Mouse (Mus musculus) lung, adult 2 months (tissue): ENCODE measurements around the gene Micu2. TPM values are rescaled to one million over a fixed set of nuclear protein-coding genes. Genes with fewer than 3 reads are reported as not detected.

Experiments used
- DNase-seq: peaks from one replicate; pipeline ENCODE4 v3.0.0; 2022
- H3K4me1 ChIP-seq: fragments of 200-500 bp; 2 replicates; pipeline ENCODE4 v1.6.1; 2011; ENCODE audit warnings: low read length; ENCODE audit not compliant: control insufficient read depth, insufficient read depth
- H3K4me3 ChIP-seq: fragments of 200-500 bp; replicated peaks from 2 replicates; pipeline ENCODE3; 2011; ENCODE audit warnings: low read depth, mild to moderate bottlenecking, control low read depth, low read length; ENCODE audit errors: extremely low read depth
- CTCF ChIP-seq: fragments of 200-500 bp; IDR thresholded peaks from 2 replicates; pipeline ENCODE4 v1.5.1; 2011; ENCODE audit warnings: mild to moderate bottlenecking, low read length, control low read depth; ENCODE audit not compliant: insufficient read depth
- POLR2A ChIP-seq: fragments of 200-500 bp; IDR thresholded peaks from 2 replicates; pipeline ENCODE4 v1.6.1; 2011; ENCODE audit warnings: low read depth, mild to moderate bottlenecking, control low read depth, low read length, borderline replicate concordance; ENCODE audit errors: extremely low read depth
- WGBS: fragments of 180-500 bp; shearing (Covaris S2); methylation state at CpG from one replicate; pipeline ENCODE4 v1.1.7; 2018; 5-methylcytosine and 5-hydroxymethylcytosine counted together
- polyA plus RNA-seq: library from polyadenylated mRNA; depleted of rRNA; stranded (reverse); fragments of >200 nt; gene quantifications from 2 replicates; pipeline ENCODE4 v1.2.3, GENCODE M21; 2012; rRNA removed

Micu2 gene
- 17.8 and 22.7 TPM in 2 replicates for polyA plus RNA-seq

GRCm38 (mm10) chr14:57998526-57999401 is at the start of gene Micu2:
TSS of gene Micu2 (minus strand) at chr14:57999262.
- Histone ChIP-seq H3K4me3 (peak within 1 kb of the TSS; percentile 73), H3K4me1 (peaks cover 2% of the 10 kb centered on the region; the same call in 1 of the 2 replicates)
- peak; percentile 72 for TF ChIP-seq POLR2A
- no peak for TF ChIP-seq CTCF
- 3% methylated on average over 74 of the region's 76 CpGs for whole genome bisulfite sequencing
- peak; percentile 74 for DNase-seq

GRCm38 (mm10) chr14:58046639-58047284 is 47.7 kb upstream of the Micu2 start:
- TF ChIP-seq POLR2A (no peak), CTCF (no peak)
- DNase-seq, result no peak
- 71% methylated on average over 4 of the region's 4 CpGs for WGBS
- H3K4me1 ChIP-seq, result no peaks in the 10 kb centered on the region
- no peak overlapping the region for H3K4me3 ChIP-seq

- Histone ChIP-seq H3K4me1 (no peaks in the 10 kb centered on the region), H3K4me3 (no peak overlapping the region)
- 55% methylated on average over 6 of the region's 6 CpGs for WGBS
- TF ChIP-seq CTCF (no peak), POLR2A (no peak)
- DNase-seq, result no peak
Measured at GRCm38 (mm10) chr14:58036174-58036573, 37.1 kb upstream of the Micu2 start.

- WGBS, result 9% methylated on average over 8 of the region's 8 CpGs
- Histone ChIP-seq H3K4me1 (no peaks in the 10 kb centered on the region), H3K4me3 (no peak overlapping the region)
- TF ChIP-seq POLR2A (no peak), CTCF (peak; percentile 32)
- peak; percentile 46 for DNase-seq
Measured at GRCm38 (mm10) chr14:58034567-58034966, 35.5 kb upstream of the Micu2 start.

GRCm38 (mm10) chr14:58018869-58019268 is 19.8 kb upstream of the Micu2 start:
- no peak overlapping the region for H3K4me3 ChIP-seq
- 40% methylated on average over 2 of the region's 2 CpGs for WGBS
- no peak for DNase-seq
- TF ChIP-seq POLR2A (no peak), CTCF (peak; percentile 51; the same call in 1 of the 2 replicates)
- no peaks in the 10 kb centered on the region for H3K4me1 ChIP-seq

- WGBS, result 68% methylated on average over 6 of the region's 6 CpGs
- Histone ChIP-seq H3K4me3 (no peak overlapping the region), H3K4me1 (peaks cover 2% of the 10 kb centered on the region; the same call in 1 of the 2 replicates)
- TF ChIP-seq CTCF (no peak), POLR2A (no peak)
- no peak for DNase-seq
Measured at GRCm38 (mm10) chr14:58003852-58004251, 4.8 kb upstream of the Micu2 start.

GRCm38 (mm10) chr14:58002161-58002560 is 3.1 kb upstream of the Micu2 start:
- WGBS, result 83% methylated on average over 1 of the region's 1 CpGs
- H3K4me3 ChIP-seq, result no peak overlapping the region
- TF ChIP-seq POLR2A (no peak), CTCF (no peak)

GRCm38 (mm10) chr14:57999402-57999734 is 306 bp upstream of the Micu2 start:
- TF ChIP-seq POLR2A, result no peak
- TF ChIP-seq CTCF, result no peak

More at GRCm38 (mm10) chr14:58002161-58002560, 3.1 kb upstream of the Micu2 start:
- no peak for DNase-seq
- peaks cover 2% of the 10 kb centered on the region; the same call in 1 of the 2 replicates for H3K4me1 ChIP-seq

GRCm38 (mm10) chr14:57997431-57997830 is 1.6 kb downstream of the Micu2 start:
- WGBS, result 42% methylated on average over 1 of the region's 1 CpGs
- no peak overlapping the region for H3K4me3 ChIP-seq
- no peak for TF ChIP-seq CTCF
- TF ChIP-seq POLR2A, result no peak
- peaks cover 2% of the 10 kb centered on the region; the same call in 1 of the 2 replicates for H3K4me1 ChIP-seq
- no peak for DNase-seq

More at GRCm38 (mm10) chr14:57999402-57999734, 306 bp upstream of the Micu2 start:
- WGBS, result 35% methylated on average over 5 of the region's 5 CpGs
- Histone ChIP-seq H3K4me1 (peaks cover 2% of the 10 kb centered on the region; the same call in 1 of the 2 replicates), H3K4me3 (peak overlapping the region; percentile 73)
- no peak for DNase-seq

- DNase-seq, result no peak
- peaks cover 2% of the 10 kb centered on the region; the same call in 1 of the 2 replicates for H3K4me1 ChIP-seq
- TF ChIP-seq POLR2A (no peak), CTCF (no peak)
- 91% methylated on average over 3 of the region's 3 CpGs for WGBS
- H3K4me3 ChIP-seq, result no peak overlapping the region
Measured at GRCm38 (mm10) chr14:57996210-57996609, 2.9 kb downstream of the Micu2 start.
